Mouse (Mus musculus) fibroblast of lung, adult 2 months (primary cell): Measurements from ENCODE around the gene Abracl.
A peak's percentile ranks its signal among the peaks of the same experiment; 100 is the strongest.

ENCODE experiments used
- DNase-seq: peaks from one replicate; pipeline ENCODE4 v3.0.0-alpha.2; 2011; ENCODE audit warnings: low read depth

Abracl gene

DNA sequence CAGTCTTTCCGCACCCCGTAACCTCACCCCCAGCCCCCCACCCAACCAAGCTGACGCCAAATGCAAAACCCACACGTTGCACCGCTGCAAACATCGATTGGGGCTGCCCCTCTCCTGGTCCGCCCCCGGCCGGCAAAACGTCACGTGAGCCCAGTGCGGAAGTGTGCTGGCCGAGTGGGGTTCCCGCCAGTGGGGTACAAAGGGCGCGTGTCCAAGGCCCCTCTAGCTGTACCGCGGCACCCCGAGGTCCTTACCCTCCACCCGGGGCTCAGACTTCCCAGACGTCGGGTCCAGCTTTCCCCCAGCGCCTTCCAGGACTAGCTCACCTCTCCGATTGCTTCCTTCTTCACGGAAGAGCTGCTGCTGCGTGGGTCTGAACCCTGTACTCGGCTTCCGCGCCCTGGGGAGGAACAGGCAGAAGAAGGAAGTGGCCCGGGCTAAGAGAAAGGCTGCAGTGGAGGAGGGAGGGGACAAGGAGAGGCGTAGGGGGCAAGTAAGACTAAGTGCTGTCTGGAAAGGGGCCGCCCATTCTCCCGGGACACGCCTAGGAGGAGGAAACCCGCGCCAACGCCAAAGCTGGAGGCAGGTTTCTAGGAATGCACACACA is at the start of gene Abracl:
Gene Abracl (minus strand): TSS at position 548 of the 607 bp plus-strand sequence.
- DNase-seq, result no peak

DNA sequence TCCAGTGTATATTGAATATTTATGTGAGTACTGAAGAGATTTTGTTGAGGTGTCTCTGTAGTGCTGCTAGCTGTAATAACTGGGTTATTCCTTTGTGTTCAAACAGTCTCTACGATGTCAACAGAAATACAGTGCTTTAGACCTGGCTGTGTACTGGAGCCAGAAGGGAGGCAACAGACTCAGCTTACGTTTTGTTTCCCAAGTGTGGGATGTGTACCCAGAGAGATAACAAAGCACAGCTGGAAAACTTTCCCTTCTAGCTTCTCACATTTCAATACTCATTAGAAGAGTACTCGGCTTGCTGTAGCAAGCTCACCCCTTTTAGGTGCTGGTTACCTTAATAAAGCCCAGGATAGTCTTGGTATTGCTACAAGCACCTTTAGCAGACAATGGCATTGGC is 49.8 kb upstream of the Abracl start:
- DNase-seq, result no peak

- DNase-seq, result no peak
These were observed 47.5 kb upstream of the Abracl start for GRCm38 (mm10) chr10:18070616-18071015.

DNA sequence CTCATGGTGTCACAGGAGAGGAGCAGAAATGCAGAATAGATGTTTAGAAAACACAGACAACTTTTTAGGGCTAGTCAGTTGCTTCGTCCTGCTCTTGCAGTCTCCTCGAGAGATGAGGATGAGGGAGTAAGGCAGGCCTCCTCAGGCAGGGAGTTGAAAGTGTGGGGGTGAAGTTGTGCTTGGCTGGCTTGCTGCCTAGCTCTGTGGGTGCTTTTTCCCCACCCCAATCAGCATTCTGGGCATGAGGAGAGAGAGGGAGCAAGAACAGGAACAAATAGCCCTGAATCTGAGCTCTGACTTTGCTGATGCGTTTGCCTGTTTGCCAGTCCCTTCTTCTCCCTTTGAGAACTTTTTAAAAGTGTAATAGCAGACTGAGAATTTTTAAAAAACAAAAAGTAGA is 47.1 kb upstream of the Abracl start:
- no peak for DNase-seq

DNA sequence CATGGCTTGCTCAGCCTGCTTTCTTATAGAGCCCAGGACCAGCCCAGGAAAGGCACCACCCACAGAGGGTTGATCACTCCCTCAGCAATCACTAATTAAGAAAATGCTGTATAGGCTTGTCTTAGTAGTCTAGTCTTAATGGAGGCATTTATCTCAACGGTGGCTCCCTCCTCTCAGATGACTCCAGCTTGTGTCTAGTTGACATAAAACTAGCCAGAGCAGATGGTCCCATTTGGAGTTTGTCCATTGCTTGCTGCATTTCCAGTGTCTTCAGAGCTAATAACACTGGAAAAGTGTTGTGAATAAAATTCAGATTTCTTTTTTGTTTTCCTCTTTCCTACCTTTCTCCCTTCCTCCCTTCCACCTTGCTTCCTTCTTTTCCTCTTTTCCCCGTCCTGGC is 46.5 kb upstream of the Abracl start:
- no peak for DNase-seq

DNA sequence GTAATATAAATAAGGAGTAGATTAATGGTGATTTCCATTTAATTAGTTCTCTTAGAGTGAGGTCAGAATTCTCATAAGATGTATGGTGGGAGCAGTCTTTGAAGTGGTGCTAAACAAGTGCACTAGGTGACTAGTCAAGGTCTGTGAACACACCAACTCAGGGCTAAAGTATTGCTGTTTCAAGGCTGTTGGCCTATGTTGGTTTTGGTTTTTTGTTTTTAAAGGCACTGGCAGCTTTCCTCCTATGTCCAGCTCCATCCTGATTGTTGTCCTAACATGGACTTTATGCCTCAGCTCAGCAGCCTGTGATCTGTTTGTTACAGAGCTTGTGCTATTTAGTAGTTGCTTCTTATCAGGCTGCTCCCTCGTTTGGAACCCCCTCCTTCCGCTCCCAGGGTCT is 45.8 kb upstream of the Abracl start:
- DNase-seq, result no peak

DNA sequence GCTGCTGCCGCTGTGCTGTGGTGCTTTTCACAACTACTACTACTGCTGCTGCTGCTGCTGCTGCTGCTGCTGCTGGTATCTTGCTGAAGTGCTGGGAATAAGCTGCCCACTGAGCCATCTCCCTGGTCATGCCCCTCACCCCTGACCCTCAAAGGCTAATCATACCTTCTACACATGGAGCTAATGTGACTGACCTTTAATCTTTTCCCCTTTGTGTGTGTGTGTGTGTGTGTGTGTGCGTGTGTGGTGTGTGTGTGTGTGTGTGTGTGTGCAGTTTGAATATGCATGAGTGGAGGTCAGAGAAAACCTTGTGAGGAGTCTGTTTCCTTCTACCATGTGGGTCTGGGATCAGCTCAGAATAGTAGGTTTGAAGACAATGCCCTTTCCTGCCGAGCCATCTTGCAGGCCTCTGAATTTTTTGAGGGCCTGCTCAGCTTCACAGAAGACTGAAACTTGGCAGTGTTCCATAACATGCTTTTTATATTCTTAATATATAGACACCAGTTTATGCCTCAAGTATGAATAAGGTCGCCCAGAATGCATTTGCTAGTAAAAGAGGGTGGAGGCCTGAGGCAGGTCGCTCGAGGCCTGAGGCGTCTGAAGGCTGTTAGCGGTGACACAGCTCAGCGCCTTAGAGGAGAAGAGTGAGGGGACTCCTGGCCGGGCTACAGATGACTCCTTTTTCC is 44.8 kb upstream of the Abracl start:
- DNase-seq, result no peak

GRCm38 (mm10) chr10:18066031-18066439 is 42.9 kb upstream of the Abracl start:
- DNase-seq, result no peak

DNA sequence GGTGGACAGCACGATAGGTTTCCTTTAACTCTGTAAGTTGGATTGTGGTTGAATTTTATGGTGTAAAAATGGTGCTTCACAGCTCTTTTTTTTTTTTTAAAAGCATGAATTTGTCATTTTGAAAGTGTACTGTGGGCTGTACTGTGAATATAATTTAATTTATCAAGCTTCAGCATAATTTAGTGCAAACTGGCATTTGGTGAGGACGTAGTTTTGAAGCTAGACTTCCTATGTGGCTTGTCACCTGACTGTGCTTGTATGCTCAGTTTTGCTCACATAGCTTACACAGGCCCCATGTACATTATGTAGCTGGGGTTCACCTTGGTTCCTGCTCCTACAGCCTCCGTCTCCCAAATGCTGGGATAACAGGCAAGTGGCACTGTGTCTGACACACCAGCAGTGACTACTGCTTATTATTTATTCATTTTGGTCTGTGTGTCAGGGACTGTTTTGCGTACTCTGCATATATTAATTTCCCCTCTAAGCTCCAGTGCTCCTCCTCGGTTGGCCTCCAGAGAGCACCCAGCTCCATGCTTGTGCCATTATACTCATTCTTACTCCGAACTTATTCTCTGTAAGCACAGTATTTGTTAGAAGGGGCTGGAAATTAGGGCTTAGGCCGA is 41.6 kb upstream of the Abracl start:
- DNase-seq, result no peak

GRCm38 (mm10) chr10:18061533-18061932 is 38.4 kb upstream of the Abracl start:
- DNase-seq, result no peak

GRCm38 (mm10) chr10:18060778-18061177 is 37.7 kb upstream of the Abracl start:
- no peak for DNase-seq

DNA sequence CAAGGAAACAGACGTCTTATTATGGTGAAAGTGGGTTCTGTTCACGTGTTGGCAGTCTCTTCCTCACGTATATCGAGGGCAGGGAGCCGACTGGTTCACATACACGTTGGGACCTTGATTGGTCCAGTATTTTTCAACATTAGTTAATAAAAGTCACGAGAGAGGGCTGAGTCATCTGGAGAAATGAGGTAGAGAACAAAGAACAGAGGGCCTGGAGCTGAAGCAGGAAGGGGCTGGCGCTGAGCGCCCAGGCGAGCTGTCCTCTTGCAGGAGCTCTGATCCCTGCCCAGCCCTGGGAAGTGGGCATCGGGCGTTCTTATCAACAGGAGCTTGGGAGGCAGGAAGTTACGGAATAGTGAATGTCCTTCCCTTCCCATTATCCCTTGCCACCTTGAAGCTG is 36.7 kb upstream of the Abracl start:
- DNase-seq, result peak; percentile 51

- no peak for DNase-seq
These were observed 35.7 kb upstream of the Abracl start for GRCm38 (mm10) chr10:18058681-18059338.

- no peak for DNase-seq
These were observed 33.3 kb upstream of the Abracl start for GRCm38 (mm10) chr10:18056391-18056745.

DNA sequence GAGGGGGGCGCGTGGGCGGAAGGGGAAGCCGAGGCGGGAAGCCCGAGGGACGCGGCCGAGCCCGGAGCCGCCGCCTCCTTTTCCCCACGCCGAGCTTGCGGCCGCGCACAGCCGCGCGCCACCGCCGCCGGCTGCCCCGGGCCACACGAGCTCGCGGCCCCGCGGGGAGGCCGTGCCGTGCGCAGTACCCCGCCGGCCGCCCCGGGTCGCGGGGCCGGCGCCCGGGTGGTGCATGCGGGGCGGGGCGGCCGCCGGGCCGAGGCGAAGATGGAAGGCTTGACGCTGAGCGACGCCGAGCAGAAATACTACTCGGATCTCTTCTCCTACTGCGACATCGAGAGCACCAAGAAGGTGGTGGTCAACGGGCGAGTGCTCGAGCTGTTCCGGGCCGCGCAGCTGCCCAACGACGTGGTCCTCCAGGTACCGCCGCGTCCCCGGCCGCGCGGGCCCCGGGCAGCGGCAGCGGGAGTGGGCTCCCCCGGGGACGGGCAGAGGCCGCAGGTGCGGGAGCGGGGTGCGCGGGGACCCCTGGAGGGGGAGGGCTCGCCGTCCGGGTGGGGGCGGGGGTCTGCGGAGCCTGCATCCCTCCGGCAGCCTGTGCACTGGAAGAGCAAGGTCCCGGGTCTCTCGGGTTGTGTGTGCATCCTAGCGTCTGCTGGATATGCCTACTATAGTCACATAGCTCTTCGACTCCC is 32.8 kb upstream of the Abracl start, which contains the start of gene Reps1:
Gene Reps1 (plus strand): TSS at position 166 of the 695 bp plus-strand sequence.
- DNase-seq, result no peak

DNA sequence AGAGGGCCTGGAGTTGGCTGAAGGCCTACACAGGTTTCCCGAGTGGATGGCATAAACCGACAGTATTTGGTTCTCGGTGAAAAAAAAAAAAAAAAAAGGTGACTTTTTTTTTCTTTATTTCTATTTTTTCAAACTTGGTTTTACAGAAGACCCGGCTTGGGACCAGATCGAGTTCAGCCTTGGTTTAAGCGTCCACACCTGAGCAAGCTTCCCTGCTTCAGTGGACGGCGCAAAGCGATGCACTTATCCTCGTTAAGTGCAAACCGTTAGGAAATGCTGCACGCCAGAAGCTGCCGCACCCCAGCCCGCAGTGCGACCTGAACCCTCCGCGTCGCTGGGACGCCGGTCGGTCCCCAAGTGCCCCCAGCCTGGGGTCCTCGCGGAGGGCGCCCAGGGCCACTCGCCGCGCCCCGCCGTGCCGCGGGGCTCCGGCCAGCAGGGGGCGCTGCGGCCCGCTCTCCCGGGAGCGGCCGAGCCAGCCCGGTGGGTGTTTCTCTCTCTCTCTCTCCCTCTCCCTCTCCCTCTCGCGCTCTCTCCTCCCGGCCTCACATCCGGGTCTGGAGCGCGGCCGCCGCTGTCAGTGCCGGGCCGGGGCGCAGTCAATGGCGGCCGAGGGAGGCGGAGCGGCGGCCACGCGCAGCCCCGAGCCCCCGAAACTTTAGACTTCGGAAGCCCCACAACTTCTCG is 32.1 kb upstream of the Abracl start:
- no peak for DNase-seq

GRCm38 (mm10) chr10:18047380-18048146 is 24.5 kb upstream of the Abracl start:
- no peak for DNase-seq

GRCm38 (mm10) chr10:18046380-18046779 is 23.3 kb upstream of the Abracl start:
- DNase-seq, result no peak

DNA sequence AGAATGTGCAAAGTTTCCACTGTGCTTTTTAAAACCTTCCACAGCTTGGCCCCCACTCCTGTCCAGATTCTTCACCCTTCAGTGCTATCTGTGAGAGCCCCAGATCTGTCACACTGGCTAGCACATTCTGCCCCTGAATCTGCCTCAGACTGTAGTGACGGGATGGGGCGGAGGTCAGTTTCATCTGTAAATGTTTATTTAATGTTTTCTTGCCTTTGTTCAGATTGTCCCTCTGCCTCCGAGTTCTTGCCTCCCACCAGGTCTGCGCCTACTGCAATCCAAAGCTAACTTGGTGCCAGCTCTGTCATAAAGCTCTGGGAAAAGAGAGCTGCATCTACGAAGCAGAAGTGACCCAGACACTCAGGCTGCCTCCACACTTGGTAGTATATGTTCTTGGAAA is 13.8 kb upstream of the Abracl start:
- no peak for DNase-seq

GRCm38 (mm10) chr10:18034408-18034807 is 11.3 kb upstream of the Abracl start:
- no peak for DNase-seq

DNA sequence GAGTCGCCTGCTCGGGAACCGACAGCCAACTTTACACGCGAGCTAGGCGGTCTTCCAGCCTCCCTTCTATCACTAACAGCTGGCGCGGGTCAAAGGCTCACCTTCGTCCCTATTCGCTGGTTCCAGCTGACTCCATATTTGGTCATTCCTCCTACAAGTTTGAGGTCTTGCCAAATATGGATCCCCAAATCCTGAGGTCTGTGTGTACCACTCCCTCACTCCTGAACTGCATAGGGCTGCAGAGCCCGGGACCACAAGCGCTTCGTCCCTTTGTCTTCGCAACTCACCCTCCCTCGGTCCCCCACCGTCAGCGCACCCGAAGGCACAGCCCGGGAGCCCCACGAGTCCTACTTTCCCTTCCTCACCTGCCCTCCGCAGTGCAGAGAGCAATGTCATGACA is 776 bp downstream of the Abracl start:
- peak; percentile 48 for DNase-seq
